ENCODE assay signal across 19 mouse cellular contexts in the genomic region with DNA sequence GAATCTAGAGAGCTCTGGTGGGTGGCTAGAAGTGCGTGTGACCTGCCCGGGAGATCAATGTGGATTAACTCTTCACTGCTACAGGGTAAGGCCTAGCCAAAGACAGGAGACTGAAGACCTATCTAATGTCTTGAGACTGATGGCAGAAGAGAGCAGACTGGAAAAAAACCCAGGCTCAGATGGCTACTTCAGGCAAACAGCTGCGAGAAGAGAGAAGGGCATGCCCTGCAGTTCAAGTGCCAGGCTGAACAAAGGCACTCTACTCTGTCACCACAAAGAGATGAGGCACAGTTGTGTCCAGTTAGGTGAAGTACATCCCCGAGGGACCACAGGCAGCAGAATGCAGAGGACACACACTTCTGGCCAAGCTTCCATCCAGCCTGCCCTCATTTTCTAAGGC. TPM values are rescaled to one million over a fixed set of nuclear protein-coding genes. Genes with fewer than 3 reads are reported as not detected.
A peak's percentile ranks its signal among the peaks of the same experiment; 100 is the strongest.
DNase-seq lines count a peak whose midpoint lies in the region; ATAC-seq and TF ChIP-seq lines count a peak whose summit lies in the region.
"Had no signal": no experiment of that assay in that cellular context is flagged by ENCODE, and none has a peak within 500 bp of the region (broad histone marks: within the 10 kb centered on the region; RNA-seq: fewer than 3 reads in every experiment).

No protein-coding gene starts in this region.

- TF ChIP-seq EP300 in heart, adult 2 months (IDR thresholded peaks at IDR 0.05; ENCODE audit: insufficient read depth, low read depth, low read length), result no peak

- no peak for TF ChIP-seq POLR2A in heart, adult 2 months (IDR thresholded peaks at IDR 0.05; ENCODE audit: insufficient read depth, low read depth, low read length)
- TF ChIP-seq POLR2A in cortical plate, adult 2 months (IDR thresholded peaks at IDR 0.05; ENCODE audit: extremely low read depth, insufficient read depth, low read length), result no peak

- H3K4me1 ChIP-seq in heart, embryonic 13.5 days, result peaks cover 88% of the 10 kb centered on the region
- H3K4me1 ChIP-seq in heart, adult 2 months (ENCODE audit: control insufficient read depth, insufficient read depth, low read length), result peaks cover 8% of the 10 kb centered on the region
- no peaks in the 10 kb centered on the region for H3K4me1 ChIP-seq in midbrain, embryonic 11.5 days (ENCODE audit: control insufficient read depth, insufficient read depth, low read length)
- peaks cover 12% of the 10 kb centered on the region; the same call in 1 of the 2 replicates for H3K4me1 ChIP-seq in midbrain, embryonic 16.5 days (ENCODE audit: control insufficient read depth, insufficient read depth, low read length)
- H3K4me1 ChIP-seq in cortical plate, adult 2 months (ENCODE audit: control insufficient read depth, insufficient read depth, low read length), result peaks cover 2% of the 10 kb centered on the region; the same call in 1 of the 2 replicates
- H3K4me1 ChIP-seq: stomach, embryonic 15.5 days had no signal

- no peaks in the 10 kb centered on the region for H3K9me3 ChIP-seq in heart, embryonic 13.5 days
- no peaks in the 10 kb centered on the region for H3K9me3 ChIP-seq in midbrain, embryonic 11.5 days (ENCODE audit: control insufficient read depth, low read length)
- H3K9me3 ChIP-seq in midbrain, embryonic 16.5 days (replicated peaks; ENCODE audit: control insufficient read depth, low read length, poor library complexity, severe bottlenecking), result no peaks in the 10 kb centered on the region
- H3K9me3 ChIP-seq: embryonic facial prominence, embryonic 13.5 days; heart, embryonic 15.5 days; stomach, embryonic 15.5 days had no signal

- 0 out of 2 replicates have a peak overlapping the region, but pooled peaks have one; percentile 13 for H3K27ac ChIP-seq in heart, embryonic 13.5 days (replicated peaks)
- H3K27ac ChIP-seq in heart, adult 2 months, result no peak overlapping the region
- H3K27ac ChIP-seq in layer of hippocampus, adult 2 months, result peak overlapping the region; percentile 80
- H3K27ac ChIP-seq in midbrain, embryonic 11.5 days (ENCODE audit: low read depth, low read length), result 0 out of 2 replicates have a peak overlapping the region, but pooled peaks have one; percentile 1
- no peak overlapping the region for H3K27ac ChIP-seq in midbrain, embryonic 16.5 days (ENCODE audit: low read length)
- peak overlapping the region; percentile 18; the same call in 1 of the 2 replicates for H3K27ac ChIP-seq in cortical plate, adult 2 months (ENCODE audit: insufficient read depth, low read length)
- H3K27ac ChIP-seq: embryonic facial prominence, embryonic 13.5 days; heart, embryonic 15.5 days; stomach, embryonic 15.5 days had no signal

- H3K4me2 ChIP-seq in heart, embryonic 13.5 days, result no peak overlapping the region
- H3K4me2 ChIP-seq in midbrain, embryonic 11.5 days, result no peak overlapping the region
- no peak overlapping the region for H3K4me2 ChIP-seq in midbrain, embryonic 16.5 days (ENCODE audit: low read length)
- H3K4me2 ChIP-seq: embryonic facial prominence, embryonic 13.5 days; heart, embryonic 15.5 days; stomach, embryonic 15.5 days had no signal

- H3K36me3 ChIP-seq in heart, embryonic 13.5 days, result peaks cover 5% of the 10 kb centered on the region
- peaks cover 3% of the 10 kb centered on the region for H3K36me3 ChIP-seq in heart, adult 2 months (ENCODE audit: control insufficient read depth, insufficient read depth, low read length)
- no peaks in the 10 kb centered on the region for H3K36me3 ChIP-seq in midbrain, embryonic 11.5 days (ENCODE audit: control insufficient read depth, insufficient read depth, low read length)
- H3K36me3 ChIP-seq in midbrain, embryonic 16.5 days (ENCODE audit: control insufficient read depth, insufficient read depth, low read length), result no peaks in the 10 kb centered on the region
- H3K36me3 ChIP-seq: embryonic facial prominence, embryonic 13.5 days; heart, embryonic 15.5 days; stomach, embryonic 15.5 days had no signal

- H3K27me3 ChIP-seq in heart, embryonic 13.5 days (replicated peaks), result no peaks in the 10 kb centered on the region
- H3K27me3 ChIP-seq in heart, adult 2 months (ENCODE audit: control insufficient read depth, insufficient read depth, low read length), result no peaks in the 10 kb centered on the region
- H3K27me3 ChIP-seq in midbrain, embryonic 11.5 days (ENCODE audit: control insufficient read depth, insufficient read depth, low read length), result no peaks in the 10 kb centered on the region
- no peaks in the 10 kb centered on the region for H3K27me3 ChIP-seq in midbrain, embryonic 16.5 days (ENCODE audit: control insufficient read depth, insufficient read depth, low read depth, low read length)
- H3K27me3 ChIP-seq: CH12.LX; embryonic facial prominence, embryonic 13.5 days; heart, embryonic 15.5 days; stomach, embryonic 15.5 days had no signal

- intact Hi-C loops in heart, adult 2 months (cut with DNase I), result no loop called here

- H3K79me2 ChIP-seq in heart, adult 2 months (replicated peaks; ENCODE audit: control insufficient read depth, insufficient read depth, low read length), result peaks cover 6% of the 10 kb centered on the region; the same call in 1 of the 2 replicates

- TF ChIP-seq CTCF in heart, adult 2 months (IDR thresholded peaks at IDR 0.05), result no peak
- TF ChIP-seq CTCF in layer of hippocampus, adult 2 months (conservative IDR thresholded peaks at IDR 0.05), result no peak
- TF ChIP-seq CTCF in cortical plate, adult 2 months (IDR thresholded peaks at IDR 0.05; ENCODE audit: extremely low read depth, insufficient read depth, low read length), result no peak

- no peak overlapping the region for H3K4me3 ChIP-seq in heart, embryonic 13.5 days
- no peak overlapping the region for H3K4me3 ChIP-seq in heart, adult 2 months
- no peak overlapping the region for H3K4me3 ChIP-seq in layer of hippocampus, adult 2 months
- no peak overlapping the region for H3K4me3 ChIP-seq in midbrain, embryonic 11.5 days (ENCODE audit: low read depth, low read length)
- H3K4me3 ChIP-seq in midbrain, embryonic 16.5 days (ENCODE audit: low read depth, low read length), result no peak overlapping the region
- no peak overlapping the region for H3K4me3 ChIP-seq in cortical plate, adult 2 months (ENCODE audit: insufficient read depth, low read length)
- H3K4me3 ChIP-seq: embryonic facial prominence, embryonic 13.5 days; heart, embryonic 15.5 days; stomach, embryonic 15.5 days had no signal

- DNase-seq in heart, adult 2 months, result no peak
- no peak for DNase-seq in layer of hippocampus, adult 2 months (ENCODE audit: low spot score in 2 of 2)
- no peak for DNase-seq in layer of hippocampus, adult 9-10 months (ENCODE audit: low spot score)
- no peak for DNase-seq in midbrain, embryonic 11.5 days (ENCODE audit: low spot score, missing footprints)
- DNase-seq: adrenal gland, postnatal 14 days; cerebellum, adult 11 months; cerebellum, postnatal 10 days; kidney, adult 2 months; kidney, postnatal 10 days; left cerebral cortex, postnatal 4 days; retina, postnatal 1 day had no signal

- 57% methylated on average over 4 of the region's 4 CpGs for WGBS in heart, embryonic 13.5 days
- 63% methylated on average over 4 of the region's 4 CpGs for WGBS in heart, adult 2 months
- WGBS in midbrain, embryonic 11.5 days, result 82% methylated on average over 4 of the region's 4 CpGs
- WGBS in midbrain, embryonic 16.5 days, result 72% methylated on average over 4 of the region's 4 CpGs

- H3K9ac ChIP-seq in heart, embryonic 13.5 days, result no peak overlapping the region
- no peak overlapping the region for H3K9ac ChIP-seq in heart, adult 2 months (ENCODE audit: low read depth, low read length)
- H3K9ac ChIP-seq in midbrain, embryonic 11.5 days (ENCODE audit: low read length), result no peak overlapping the region
- H3K9ac ChIP-seq in midbrain, embryonic 16.5 days (ENCODE audit: low read depth, low read length), result no peak overlapping the region
- H3K9ac ChIP-seq: embryonic facial prominence, embryonic 13.5 days; heart, embryonic 15.5 days; stomach, embryonic 15.5 days had no signal

- no peak for ATAC-seq in heart, embryonic 13.5 days (ENCODE audit: extremely low read depth, insufficient number of reproducible peaks, low FRiP score, low TSS enrichment)
- ATAC-seq in midbrain, embryonic 11.5 days (ENCODE audit: low FRiP score), result no peak
- ATAC-seq in midbrain, embryonic 16.5 days, result no peak
- ATAC-seq: forebrain, embryonic 14.5 days had no signal

RNA-seq across cellular contexts. Expression of a gene that starts 37.1 kb away (rescaled TPM):
- 2.4 TPM in 2 replicates for polyA plus RNA-seq in heart, embryonic 13.5 days (2015; fragmentation: Nextera tagmentation; extraction: Ambion mirVana)
- 1 to 10 TPM; 2.1 to 2.7 TPM for total RNA-seq in heart, adult 2 months (2021)
- 1.9 and 2.7 TPM in 2 replicates for polyA plus RNA-seq in heart, adult 2 months (2012; rRNA removed)
- 1 to 10 TPM; 2.8 TPM for total RNA-seq in layer of hippocampus, adult 2 months (2021)
- 1.5 TPM in 2 replicates for polyA plus RNA-seq in midbrain, embryonic 11.5 days (2014; fragmentation: Nextera tagmentation; extraction: Ambion mirVana)
- polyA plus RNA-seq in midbrain, embryonic 16.5 days (2015; fragmentation: Nextera tagmentation; extraction: Ambion mirVana), result 1.8 TPM in 2 replicates
- 2.7 and 3.0 TPM in 2 replicates for polyA plus RNA-seq in cortical plate, adult 2 months (2012; rRNA removed)
- total RNA-seq: CH12.LX had no signal

RNA-seq across cellular contexts. Expression of a gene that starts 37.9 kb away (rescaled TPM):
- 9.5 and 10.4 TPM in 2 replicates for polyA plus RNA-seq in heart, embryonic 13.5 days (2015; fragmentation: Nextera tagmentation; extraction: Ambion mirVana)
- 10 to 100 TPM; 91.0 to 98.5 TPM for total RNA-seq in heart, adult 2 months (2021)
- 35.9 and 51.3 TPM in 2 replicates for polyA plus RNA-seq in heart, adult 2 months (2012; rRNA removed)
- 10 to 100 TPM; 55.9 to 59.9 TPM for total RNA-seq in layer of hippocampus, adult 2 months (2021)
- polyA plus RNA-seq in midbrain, embryonic 11.5 days (2014; fragmentation: Nextera tagmentation; extraction: Ambion mirVana), result 25.2 and 25.8 TPM in 2 replicates
- polyA plus RNA-seq in midbrain, embryonic 16.5 days (2015; fragmentation: Nextera tagmentation; extraction: Ambion mirVana), result 32.7 and 36.1 TPM in 2 replicates
- 22.1 and 26.9 TPM in 2 replicates for polyA plus RNA-seq in cortical plate, adult 2 months (2012; rRNA removed)

Comparison
In these comparisons a context has a peak if more than half of its experiments do, and no peak if none do; other contexts are left out.
1. H3K27ac ChIP-seq: peak in heart, embryonic 13.5 days (single experiment), layer of hippocampus, adult 2 months (single experiment), midbrain, embryonic 11.5 days (single experiment) and cortical plate, adult 2 months (single experiment); none in heart, adult 2 months (single experiment) and midbrain, embryonic 16.5 days (single experiment).